Mouse (Mus musculus) neutrophil, adult 5-6 weeks (primary cell): Measurements from ENCODE around the gene St6galnac5. TPM values are rescaled to one million over a fixed set of nuclear protein-coding genes. Genes with fewer than 3 reads are reported as not detected.

Source experiments
- ATAC-seq: fragments of 151-379, 151-347 bp; 2 replicates; pipeline ENCODE4 v1.8.0; 2017; ENCODE audit warnings: mild to moderate bottlenecking, moderate TSS enrichment; ENCODE audit not compliant: insufficient number of reproducible peaks, poor library complexity, low FRiP score, severe bottlenecking; ENCODE audit errors: extremely low read depth
- total RNA-seq: library from RNA; stranded (forward); fragments of 200-1000 nt; gene quantifications from 2 replicates; pipeline ENCODE4 v1.2.3, GENCODE M21; 2017

The St6galnac5 gene
- total RNA-seq, 1 experiment from 2014 or later = 0.12 TPM

DNA sequence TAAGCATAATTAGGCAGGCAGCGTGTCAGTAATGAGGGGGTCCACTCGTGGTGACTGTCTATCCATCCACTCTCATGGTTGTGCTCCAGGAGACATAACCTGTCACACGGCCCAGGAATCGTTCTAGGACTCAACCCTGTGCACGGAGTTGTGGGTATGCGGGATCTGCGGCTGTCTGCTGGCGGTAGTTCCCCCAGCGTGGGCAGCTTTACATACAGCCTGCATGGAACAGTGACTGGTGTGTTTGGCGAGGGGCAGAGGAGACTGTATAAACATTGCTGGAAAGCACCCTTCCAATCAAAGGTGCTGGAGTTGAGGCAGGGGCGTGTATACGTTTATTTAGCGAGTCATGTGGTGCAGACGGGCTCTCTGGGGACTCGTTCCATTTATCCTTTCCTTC lies 58.5 kb downstream of the St6galnac5 start:
- ATAC-seq = no peak

DNA sequence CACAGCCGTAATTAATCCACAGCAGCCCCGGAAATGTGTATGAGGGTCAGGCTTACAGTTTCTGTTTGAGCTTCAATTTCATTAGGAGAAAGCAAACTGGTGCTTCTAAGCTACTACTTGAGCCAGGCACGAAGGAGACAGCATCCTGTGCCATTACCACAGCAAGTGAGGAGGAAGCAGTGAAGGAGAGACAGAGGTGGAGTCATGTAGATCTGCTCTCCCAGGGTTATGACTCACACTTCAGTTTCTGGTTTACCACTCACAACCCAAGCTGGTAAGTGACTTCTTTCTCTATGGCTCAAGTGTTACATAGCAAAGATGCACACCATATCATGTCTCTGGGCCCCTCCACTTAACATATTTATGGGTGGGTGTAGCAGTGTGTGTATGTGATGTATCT lies 61.7 kb downstream of the St6galnac5 start:
- peak; percentile 44; the same call in 1 of the 2 replicates for ATAC-seq

DNA sequence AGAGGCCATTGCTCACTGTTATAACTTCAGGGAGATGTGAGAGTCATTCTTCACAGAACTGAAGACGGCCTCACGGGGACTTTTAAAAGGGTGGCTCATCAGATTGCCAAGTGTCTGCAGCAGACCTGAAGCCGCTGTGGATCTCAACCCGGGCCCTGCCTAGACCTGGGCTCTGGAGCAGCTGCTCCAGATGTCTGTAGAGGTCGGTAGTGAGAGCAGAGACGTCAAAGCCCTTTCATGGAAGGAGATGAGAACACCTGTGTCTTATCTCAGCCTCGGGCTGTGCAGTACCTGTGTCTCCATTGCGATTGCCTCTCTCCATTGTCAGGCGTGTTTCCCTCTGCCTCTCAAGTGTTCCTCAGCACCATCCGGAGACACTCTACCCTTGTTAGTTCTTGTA lies 62.9 kb downstream of the St6galnac5 start:
- no peak; the same call in 1 of the 2 replicates for ATAC-seq

DNA sequence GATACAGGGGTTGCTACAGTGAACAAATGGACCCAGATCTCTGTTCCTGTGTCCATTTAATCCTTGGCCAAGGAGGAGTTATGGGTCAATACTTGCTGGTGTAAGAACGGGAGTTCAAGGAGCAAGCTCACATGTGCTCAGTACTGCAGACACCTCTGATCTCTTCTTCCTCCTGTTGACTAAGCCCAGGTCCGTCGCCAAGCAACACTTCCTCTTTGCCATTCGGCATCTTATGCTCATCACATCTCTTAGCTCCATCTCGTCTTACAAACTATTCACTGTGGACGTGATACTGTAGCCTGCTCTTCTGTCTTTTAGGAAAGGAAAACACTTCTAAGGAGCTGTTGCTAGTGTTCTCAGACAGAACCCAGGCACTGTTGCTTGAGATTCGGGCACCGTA lies 64.5 kb downstream of the St6galnac5 start:
- no peak for ATAC-seq

DNA sequence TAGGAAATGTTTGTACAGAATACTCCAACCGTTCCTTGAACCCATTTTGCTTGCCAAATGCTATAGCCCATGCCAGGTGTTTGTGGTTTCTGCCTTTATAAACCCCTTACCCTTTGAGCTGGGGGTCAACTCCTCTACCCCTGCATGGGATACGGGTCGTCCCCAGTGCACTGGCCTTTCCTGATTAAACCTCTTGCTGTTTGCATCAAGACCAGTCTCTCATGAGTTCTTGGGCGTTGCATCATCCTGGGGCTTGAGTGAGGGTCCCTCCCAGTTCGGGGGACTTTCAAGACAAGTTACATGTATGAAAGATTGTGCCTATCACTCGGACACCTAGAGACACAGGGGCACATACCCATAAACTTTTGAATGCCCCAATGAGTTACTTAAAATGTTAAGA lies 67.7 kb downstream of the St6galnac5 start:
- ATAC-seq = no peak

DNA sequence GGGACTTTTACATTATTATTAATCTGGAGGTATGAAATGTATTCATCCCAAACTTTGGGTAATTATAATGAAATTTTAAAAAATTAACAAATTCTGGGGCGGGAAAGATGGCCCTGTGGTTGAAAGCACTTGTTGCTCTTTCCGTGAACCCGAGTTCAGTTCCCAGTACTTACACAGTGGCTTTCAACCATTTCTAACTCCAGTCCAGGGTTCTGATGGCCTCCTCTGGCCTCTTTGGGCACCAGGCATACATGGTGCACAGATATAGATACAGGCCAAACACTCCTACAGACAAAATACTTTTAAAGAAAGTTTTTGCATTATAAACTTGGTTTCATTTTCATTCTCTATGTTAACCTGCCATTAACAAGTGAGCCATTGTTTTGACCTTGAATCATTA lies 68.4 kb downstream of the St6galnac5 start:
- no peak for ATAC-seq

DNA sequence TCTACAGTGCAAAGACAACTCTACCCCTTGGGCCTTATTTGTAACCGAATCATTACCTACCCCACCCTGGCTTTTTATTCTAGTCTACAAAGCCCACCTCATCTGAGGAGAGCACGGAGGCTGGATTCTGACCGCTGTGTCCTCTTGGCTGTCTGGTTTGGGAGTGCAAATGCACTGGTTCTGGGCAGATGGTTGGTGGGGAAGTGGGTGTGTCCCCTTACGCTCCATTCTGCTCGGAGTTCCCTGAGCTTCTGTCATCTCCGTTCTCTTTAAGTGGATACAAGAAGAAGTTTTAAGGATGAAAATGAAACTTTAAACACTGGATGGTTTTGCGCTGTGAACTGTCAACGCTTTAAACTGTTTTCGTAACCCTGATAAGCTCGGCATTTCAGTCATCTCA lies 68.9 kb downstream of the St6galnac5 start:
- no peak for ATAC-seq

DNA sequence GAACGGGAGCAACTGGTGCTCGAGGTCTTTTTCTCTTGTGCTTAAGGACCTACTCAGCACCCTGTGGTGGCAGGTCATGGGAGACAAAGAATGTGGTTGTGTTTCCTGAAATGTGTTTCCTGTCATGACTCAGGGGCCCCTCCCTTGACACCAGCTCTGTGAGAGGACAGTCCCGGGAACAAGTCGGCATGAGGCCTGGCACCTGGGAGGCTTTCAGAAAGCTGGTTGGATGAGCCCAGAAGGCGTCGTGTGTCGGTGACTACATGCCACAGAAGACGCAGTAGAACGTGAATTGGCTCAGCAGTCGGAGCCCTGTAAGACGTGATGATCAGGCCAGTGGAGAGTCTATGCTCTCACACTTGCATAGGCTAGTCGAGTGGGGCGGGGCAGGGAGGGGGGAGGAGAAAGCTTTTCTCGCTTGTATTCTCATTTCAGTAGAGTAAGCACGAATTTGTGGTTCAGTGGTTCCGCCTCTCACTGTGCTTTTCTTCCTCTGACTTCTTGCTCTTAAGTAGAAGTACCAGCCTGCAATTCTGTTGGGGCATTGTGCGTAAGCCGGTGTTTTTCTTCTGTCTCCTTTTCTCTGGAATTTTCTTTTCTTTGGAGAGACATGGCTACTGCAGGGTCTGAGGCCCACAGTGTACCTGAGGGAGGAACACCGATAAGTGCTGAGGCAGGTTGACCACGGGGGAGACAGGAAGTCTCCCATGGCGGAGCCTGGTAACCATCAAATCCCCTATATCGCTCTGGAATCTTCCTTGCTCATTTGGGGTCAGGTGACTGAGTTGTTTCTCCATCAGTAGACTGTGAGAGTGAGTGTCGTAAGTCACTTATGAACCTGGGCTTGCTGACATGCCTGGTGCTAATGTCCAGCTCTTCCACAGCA lies 69.6 kb downstream of the St6galnac5 start:
- peak; percentile 78 for ATAC-seq

DNA sequence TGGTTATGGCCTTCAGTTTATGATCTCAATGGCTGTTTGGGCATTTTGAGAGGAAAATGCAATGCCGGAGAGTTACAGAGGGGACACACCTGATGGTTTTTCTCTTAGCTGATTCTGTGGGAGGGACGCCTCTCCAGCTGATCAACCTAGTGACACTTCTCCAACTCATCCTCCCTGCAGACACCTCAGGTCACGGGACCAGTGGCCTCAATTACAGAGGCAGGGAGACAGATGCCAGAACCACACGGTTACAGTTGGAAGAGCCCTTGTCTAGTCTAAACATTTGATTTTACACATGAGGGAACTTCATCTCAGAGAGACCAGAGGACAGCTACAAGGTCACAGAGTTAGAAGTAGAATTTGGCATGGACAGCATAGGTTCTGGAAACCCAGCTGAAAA lies 70.5 kb downstream of the St6galnac5 start:
- ATAC-seq = no peak

DNA sequence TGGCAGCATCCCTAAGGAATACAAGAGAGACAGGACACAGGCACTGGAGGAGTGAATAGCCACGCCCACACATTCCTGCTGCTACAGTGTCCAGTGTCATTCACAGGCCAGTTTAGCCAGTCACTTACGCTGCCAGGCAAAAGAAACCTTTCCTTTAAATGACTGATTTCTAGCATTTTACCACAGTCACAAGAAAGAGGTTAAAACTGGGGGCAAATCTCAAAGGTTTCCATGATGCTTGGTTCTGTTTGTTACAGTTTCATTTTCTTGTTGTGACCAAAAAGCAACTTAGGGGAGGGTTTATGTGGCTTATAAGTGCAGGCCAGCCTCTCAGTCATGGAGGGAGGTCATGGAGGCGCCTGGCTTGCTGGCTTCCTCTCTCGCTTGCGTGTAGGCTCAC lies 74.4 kb downstream of the St6galnac5 start:
- no peak for ATAC-seq

DNA sequence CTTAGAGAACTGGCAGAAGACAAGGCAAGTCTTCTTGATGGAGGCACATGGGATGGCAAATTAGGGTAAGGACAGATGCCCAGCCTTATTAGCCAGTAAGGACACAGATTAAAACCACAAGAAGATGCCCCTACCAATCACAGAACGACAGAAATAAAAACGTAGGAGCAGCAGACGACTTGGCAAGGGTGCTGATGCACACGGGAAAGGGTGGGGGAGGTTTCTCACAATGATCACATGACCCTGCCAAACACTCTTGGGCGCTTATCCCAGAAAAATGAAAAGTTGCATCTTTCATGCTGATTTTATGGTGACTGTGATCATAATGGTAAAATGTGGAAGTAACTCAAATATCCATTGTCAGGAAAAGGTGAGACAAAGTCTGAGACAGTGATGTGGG lies 75.0 kb downstream of the St6galnac5 start:
- no peak for ATAC-seq

DNA sequence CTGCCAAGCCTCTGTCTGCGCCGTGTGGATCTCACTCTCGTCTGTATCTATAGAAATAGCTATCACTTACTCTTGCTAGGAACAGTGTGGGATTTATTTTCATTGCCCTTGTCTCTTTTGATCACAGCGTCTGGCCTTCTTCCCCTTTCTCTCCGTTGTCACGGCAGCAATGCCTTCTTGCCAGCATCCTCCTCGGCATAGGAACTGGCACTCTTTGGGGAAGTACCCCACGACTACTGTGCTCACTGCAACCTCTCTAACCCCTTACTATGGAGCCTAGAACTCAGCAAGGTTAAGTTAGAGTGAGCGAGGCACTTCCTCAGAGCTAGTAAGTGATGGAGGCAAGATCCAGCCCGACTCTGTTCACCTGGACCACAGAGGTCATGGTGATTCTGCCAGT lies 76.2 kb downstream of the St6galnac5 start:
- no peak for ATAC-seq

DNA sequence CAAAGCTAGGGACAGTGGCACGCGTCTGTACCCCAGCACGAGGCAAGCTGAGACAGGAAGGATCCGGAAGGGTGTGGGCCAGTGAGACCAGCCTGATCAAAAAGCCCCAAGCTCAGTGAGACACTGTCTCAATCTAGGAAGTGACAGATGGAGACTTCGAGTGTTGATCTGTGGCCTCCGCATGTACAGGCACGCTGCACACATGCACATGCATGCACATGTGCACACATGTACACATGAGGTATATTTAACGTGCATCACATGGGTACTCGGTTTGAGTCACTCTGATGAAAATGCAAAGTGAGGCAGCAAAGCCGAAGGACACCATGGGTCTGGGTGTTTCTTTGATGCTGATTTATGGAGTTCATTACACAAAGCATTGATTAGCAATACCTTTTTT lies 77.0 kb downstream of the St6galnac5 start:
- ATAC-seq = no peak

DNA sequence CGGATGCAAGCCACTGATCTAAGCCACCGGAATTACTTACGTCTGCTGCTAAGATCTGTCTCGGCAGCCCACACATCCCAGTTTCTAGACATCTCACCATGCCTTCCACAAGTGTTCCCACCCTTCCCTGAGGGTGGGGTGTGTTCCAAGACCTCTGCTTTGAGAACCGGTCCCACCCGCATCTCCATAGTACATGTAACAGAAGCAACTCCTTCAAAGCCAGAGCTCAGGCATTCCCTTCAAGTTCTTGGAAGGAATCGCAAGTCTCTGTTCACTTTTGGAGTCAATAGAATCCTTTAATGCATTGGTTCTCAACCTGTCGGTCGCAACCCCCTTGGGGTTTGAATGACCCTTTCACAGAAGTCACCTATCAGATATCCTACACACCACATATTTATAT lies 83.1 kb downstream of the St6galnac5 start:
- ATAC-seq = no peak

DNA sequence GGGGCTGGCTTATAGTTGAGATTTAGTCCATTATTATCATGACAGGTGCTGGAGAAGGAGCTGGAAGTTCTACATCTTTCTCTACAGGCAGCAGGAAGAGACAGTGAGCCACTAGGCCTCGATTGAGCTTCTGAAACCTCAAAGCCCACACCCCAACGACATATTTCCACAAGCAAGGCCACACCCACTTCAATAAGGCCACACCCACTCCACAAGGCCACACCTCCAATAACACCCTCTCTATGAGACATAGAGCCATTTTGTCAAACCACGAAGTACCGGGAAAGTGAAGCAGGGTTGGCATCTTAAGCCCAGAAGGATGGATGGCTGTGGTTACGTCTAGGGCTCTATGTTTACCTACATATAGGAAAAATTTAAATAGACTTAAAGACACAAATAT lies 84.8 kb downstream of the St6galnac5 start:
- ATAC-seq = no peak

DNA sequence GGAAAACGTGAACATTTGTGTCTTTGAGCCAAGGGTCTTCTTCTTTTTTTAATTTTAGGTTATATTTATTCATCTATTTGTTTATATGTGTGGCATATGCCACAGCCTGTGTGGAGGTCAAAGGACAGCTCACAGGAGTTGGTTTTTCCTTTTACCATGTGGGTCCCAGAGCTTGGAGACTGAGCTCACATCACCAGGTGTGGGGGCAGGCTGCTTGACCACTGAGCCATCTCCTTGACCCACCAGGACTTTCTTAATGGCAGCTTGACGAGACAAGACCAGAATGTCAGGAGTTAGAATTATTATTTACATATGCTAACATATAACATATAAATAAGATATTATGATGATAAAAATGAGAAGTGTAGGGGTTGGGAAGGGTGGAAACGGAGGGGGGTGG lies 85.9 kb downstream of the St6galnac5 start:
- ATAC-seq = no peak

DNA sequence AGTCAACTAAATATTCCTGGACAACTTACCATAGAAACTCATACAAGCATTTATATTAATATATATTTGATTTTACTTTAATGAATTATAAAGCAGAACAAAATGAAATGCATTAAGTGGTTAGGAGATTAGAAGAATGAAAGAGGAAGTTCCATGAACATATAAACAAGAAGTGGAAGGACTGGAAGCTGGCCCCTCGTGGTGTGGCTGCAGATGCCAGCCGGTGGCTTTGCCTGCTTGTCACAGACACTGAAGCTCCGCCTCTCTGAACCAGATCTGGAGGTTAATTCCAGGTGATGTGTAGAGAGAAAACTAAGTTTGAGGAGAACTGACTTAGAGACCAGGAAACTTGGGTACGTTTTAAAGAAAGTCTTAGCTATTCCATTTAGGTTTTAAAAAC lies 87.1 kb downstream of the St6galnac5 start:
- no peak for ATAC-seq

DNA sequence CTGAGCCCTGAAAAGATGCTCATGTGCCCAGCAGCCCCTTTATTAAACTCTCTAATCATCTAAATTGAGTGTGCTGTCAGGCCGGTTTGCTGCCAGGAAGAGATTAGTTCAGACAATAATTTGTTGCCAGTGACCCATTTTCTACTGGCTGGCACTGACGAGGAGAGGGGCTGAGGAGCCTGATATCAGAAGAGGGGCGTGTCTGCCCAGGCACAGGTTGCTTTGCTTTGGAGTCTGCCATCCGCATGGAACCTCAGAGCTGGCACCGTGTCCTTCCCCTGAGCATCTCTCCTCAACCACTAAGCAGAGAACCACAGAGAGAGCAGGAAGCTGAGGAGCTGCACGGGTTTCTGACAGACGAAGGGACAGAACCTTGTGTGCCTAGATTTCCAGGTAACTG lies 93.9 kb downstream of the St6galnac5 start:
- ATAC-seq = no peak

DNA sequence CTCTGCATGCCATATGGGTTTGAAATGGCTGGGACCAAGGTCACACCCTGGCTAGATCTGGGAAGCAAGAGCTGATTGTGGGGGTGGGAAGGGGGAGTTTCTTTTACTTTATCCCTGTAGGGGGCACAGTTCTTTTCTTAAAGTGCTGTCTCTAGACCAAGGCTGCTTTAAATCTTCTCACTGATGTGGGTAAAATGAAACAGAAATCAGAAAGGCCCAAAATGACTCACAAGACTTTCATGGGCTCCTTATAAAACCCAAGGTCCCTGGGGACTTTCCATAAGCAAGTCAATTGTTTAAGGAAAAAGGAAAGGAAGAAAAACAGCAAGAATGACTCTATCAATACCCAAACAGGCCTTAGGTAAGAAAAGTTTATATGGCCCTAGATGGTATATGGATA lies 95.3 kb downstream of the St6galnac5 start:
- ATAC-seq = no peak

DNA sequence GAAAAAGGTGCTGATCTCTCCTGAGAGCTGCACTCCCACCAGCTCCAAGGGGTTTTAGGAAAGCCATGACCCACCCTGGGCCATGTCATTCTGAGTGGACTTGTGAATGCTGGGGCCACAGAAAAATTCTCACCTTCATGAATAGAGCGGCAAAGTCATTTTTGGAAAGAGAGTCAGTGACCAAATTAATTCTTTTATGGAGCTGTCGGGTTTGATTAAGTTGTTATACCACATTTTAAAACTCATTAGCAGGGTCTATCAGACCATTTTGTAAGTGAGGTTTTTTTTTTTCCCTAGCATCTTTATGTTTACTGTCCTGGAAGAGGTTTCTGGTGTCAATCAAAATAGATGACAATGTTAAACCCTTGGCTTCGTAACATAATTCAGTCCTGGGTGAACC lies 98.5 kb downstream of the St6galnac5 start:
- no peak for ATAC-seq

DNA sequence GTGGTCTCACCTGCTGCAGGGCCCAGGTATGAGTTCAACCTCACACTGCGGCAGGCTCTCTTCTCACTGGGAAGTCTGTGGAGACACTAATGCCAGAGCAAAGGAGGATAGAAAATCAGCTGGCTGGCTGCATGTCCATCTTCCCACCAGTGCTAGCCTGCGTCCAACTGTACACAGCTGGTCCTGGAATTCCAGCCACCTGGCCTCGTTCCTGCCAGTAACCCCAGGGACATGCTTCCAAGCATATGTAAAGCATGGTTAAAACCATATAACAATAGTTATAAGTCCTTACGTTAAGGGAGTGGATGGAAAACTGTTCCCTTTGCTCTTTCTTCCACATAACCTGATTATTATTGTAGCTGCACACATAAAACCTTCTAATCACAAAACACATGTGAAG lies 100.3 kb downstream of the St6galnac5 start:
- no peak for ATAC-seq
